Mouse (Mus musculus) CH12.LX (cell line): ENCODE measurements around the gene Gm28539.

ENCODE experiments used
- CTCF ChIP-seq, 2 experiments: IDR thresholded peaks in 1 of 2; conservative IDR thresholded peaks in 1 of 2; 2 replicates each; pipeline ENCODE4 v1.5.1; 2011 to 2012; ENCODE audit warnings: low read depth in 2 of 2, low read length in 2 of 2, improper control_type of control experiment in 1 of 2, inconsistent platforms in 1 of 2, mild to moderate bottlenecking in 1 of 2, moderate library complexity in 1 of 2
- ELF1 ChIP-seq: IDR thresholded peaks from 2 replicates; pipeline ENCODE4 v1.6.1; 2014; ENCODE audit warnings: low read depth, mild to moderate bottlenecking, inconsistent platforms, low read length, improper control_type of control experiment
- EP300 ChIP-seq: IDR thresholded peaks from 2 replicates; pipeline ENCODE4 v1.6.1; 2011; ENCODE audit warnings: low read length, improper control_type of control experiment
- MAFK ChIP-seq: IDR thresholded peaks from 2 replicates; pipeline ENCODE4 v1.6.1; 2011; ENCODE audit warnings: low read length, improper control_type of control experiment; ENCODE audit not compliant: insufficient replicate concordance
- MEF2A ChIP-seq: IDR thresholded peaks from 2 replicates; pipeline ENCODE4 v1.6.1; 2014; ENCODE audit warnings: low read depth, mild to moderate bottlenecking, inconsistent platforms, low read length, improper control_type of control experiment, borderline replicate concordance
- MXI1 ChIP-seq: IDR thresholded peaks from 2 replicates; pipeline ENCODE4 v1.6.1; 2011; ENCODE audit warnings: mild to moderate bottlenecking, low read depth, low read length, improper control_type of control experiment
- MYC ChIP-seq: IDR thresholded peaks from 2 replicates; pipeline ENCODE4 v1.6.1; 2011; ENCODE audit warnings: low read depth, mild to moderate bottlenecking, improper control_type of control experiment, low read length
- POLR2A ChIP-seq: IDR thresholded peaks from 2 replicates; pipeline ENCODE4 v1.6.1; 2011; ENCODE audit warnings: low read depth, mild to moderate bottlenecking, improper control_type of control experiment, low read length
- RAD21 ChIP-seq: IDR thresholded peaks from 2 replicates; pipeline ENCODE4 v1.6.1; 2011; ENCODE audit warnings: low read depth, mild to moderate bottlenecking, low read length, improper control_type of control experiment, moderate library complexity
- USF1 ChIP-seq: IDR thresholded peaks from 2 replicates; pipeline ENCODE4 v1.6.1; 2014; ENCODE audit warnings: low read depth, mild to moderate bottlenecking, inconsistent platforms, low read length, improper control_type of control experiment
- ZC3H11A ChIP-seq: IDR thresholded peaks from 2 replicates; pipeline ENCODE4 v1.6.1; 2012; ENCODE audit warnings: low read depth, mild to moderate bottlenecking, inconsistent platforms, low read length, improper control_type of control experiment
- ZMIZ1 ChIP-seq: IDR thresholded peaks from 2 replicates; pipeline ENCODE4 v1.6.1; 2012; ENCODE audit warnings: low read depth, mild to moderate bottlenecking, inconsistent platforms, low read length, improper control_type of control experiment
- ZNF384 ChIP-seq: IDR thresholded peaks from 2 replicates; pipeline ENCODE4 v1.6.1; 2012; ENCODE audit warnings: low read depth, low read length, improper control_type of control experiment, inconsistent platforms

- no peak for TF ChIP-seq POLR2A
- TF ChIP-seq CTCF (conservative IDR thresholded peaks at IDR 0.05 in 1 of 2, IDR thresholded peaks at IDR 0.05 in 1 of 2; ENCODE audit: low read depth in 2 of 2, low read length in 2 of 2): no peak
- TF ChIP-seq RAD21: no peak
- no peak for TF ChIP-seq MXI1
- no peak for TF ChIP-seq EP300
- no peak for TF ChIP-seq MAFK
- TF ChIP-seq MEF2A: no peak
- TF ChIP-seq ZNF384: no peak
- no peak for TF ChIP-seq ELF1
- TF ChIP-seq ZC3H11A: no peak
- no peak for TF ChIP-seq MYC
- TF ChIP-seq ZMIZ1: no peak
- no peak for TF ChIP-seq USF1
Measured at GRCm38 (mm10) chr16:18955070-18955469, 118.7 kb downstream of the Gm28539 start.
